Mouse (Mus musculus) hindbrain, embryonic 11.5 days (tissue): ENCODE measurements around the gene Spata20. TPM values are rescaled to one million over a fixed set of nuclear protein-coding genes. Genes with fewer than 3 reads are reported as not detected.
A peak's percentile ranks its signal among the peaks of the same experiment; 100 is the strongest.

Experiments
- ATAC-seq: fragments of 200-750 bp; cut with Nextera tagmentation; 2 replicates; pipeline ENCODE4 v1.8.0; 2017; ENCODE audit warnings: mild to moderate bottlenecking, moderate TSS enrichment, moderate library complexity; ENCODE audit not compliant: low FRiP score
- DNase-seq: peaks from one replicate; pipeline ENCODE4 v3.0.0-alpha.2; 2015; ENCODE audit warnings: low spot score
- H3K27ac ChIP-seq: fragments of 300-500 bp; sonication (generic); 2 replicates; pipeline ENCODE4 v1.5.1; 2014; ENCODE audit warnings: mild to moderate bottlenecking, low read depth, low read length
- H3K27me3 ChIP-seq: fragments of 300-500 bp; sonication (generic); 2 replicates; pipeline ENCODE4 v1.6.1; 2014; ENCODE audit warnings: mild to moderate bottlenecking, low read length, moderate library complexity, mixed read lengths; ENCODE audit not compliant: control insufficient read depth, insufficient read depth
- H3K36me3 ChIP-seq: fragments of 300-500 bp; sonication (generic); 2 replicates; pipeline ENCODE4 v1.6.1; 2014; ENCODE audit warnings: mild to moderate bottlenecking, low read length, moderate library complexity, mixed read lengths; ENCODE audit not compliant: control insufficient read depth, insufficient read depth
- H3K4me1 ChIP-seq: fragments of 300-500 bp; sonication (generic); replicated peaks from 2 replicates; pipeline ENCODE4 v1.6.1; 2014; ENCODE audit warnings: low read length, mixed read lengths; ENCODE audit not compliant: control insufficient read depth, insufficient read depth
- H3K4me2 ChIP-seq: fragments of 300-500 bp; sonication (generic); replicated peaks from 2 replicates; pipeline ENCODE4 v1.6.1; 2014; ENCODE audit warnings: mild to moderate bottlenecking, low read depth, low read length
- H3K4me3 ChIP-seq: fragments of 300-500 bp; sonication (generic); 2 replicates; pipeline ENCODE4 v1.5.1; 2014; ENCODE audit warnings: low read depth, low read length
- H3K9ac ChIP-seq: fragments of 300-500 bp; sonication (generic); 2 replicates; pipeline ENCODE4 v1.6.1; 2014; ENCODE audit warnings: low read depth, low read length
- H3K9me3 ChIP-seq: fragments of 300-500 bp; sonication (generic); 2 replicates; pipeline ENCODE4 v1.6.1; 2016; ENCODE audit warnings: low read length; ENCODE audit not compliant: control insufficient read depth
- WGBS: fragments of 180-500 bp; shearing (Covaris S2); extraction: QIAGEN DNeasy Blood & Tissue Kit; methylation state at CpG from one replicate; pipeline ENCODE4 v1.1.7; 2014; 5-methylcytosine and 5-hydroxymethylcytosine counted together
- polyA plus RNA-seq: library from polyadenylated mRNA; unstranded; fragments of >200 nt; fragmentation: Nextera tagmentation; extraction: Ambion mirVana; gene quantifications from 2 replicates; pipeline ENCODE4 v1.2.1, GENCODE M21; 2014

The Spata20 gene
- polyA plus RNA-seq, 1 experiment from 2014 or later = not detected

- Histone ChIP-seq H3K9ac (no peak overlapping the region), H3K4me1 (peaks cover 9% of the 10 kb centered on the region), H3K27me3 (peaks cover 26% of the 10 kb centered on the region), H3K36me3 (no peaks in the 10 kb centered on the region), H3K4me3 (no peak overlapping the region), H3K27ac (no peak overlapping the region), H3K4me2 (no peak overlapping the region), H3K9me3 (no peaks in the 10 kb centered on the region)
- DNase-seq = peak; percentile 13
- 11% methylated on average over 11 of the region's 11 CpGs for WGBS
- no peak for ATAC-seq
Observed at GRCm38 (mm10) chr11:94475722-94476121, 10.3 kb downstream of the Spata20 start.

DNA sequence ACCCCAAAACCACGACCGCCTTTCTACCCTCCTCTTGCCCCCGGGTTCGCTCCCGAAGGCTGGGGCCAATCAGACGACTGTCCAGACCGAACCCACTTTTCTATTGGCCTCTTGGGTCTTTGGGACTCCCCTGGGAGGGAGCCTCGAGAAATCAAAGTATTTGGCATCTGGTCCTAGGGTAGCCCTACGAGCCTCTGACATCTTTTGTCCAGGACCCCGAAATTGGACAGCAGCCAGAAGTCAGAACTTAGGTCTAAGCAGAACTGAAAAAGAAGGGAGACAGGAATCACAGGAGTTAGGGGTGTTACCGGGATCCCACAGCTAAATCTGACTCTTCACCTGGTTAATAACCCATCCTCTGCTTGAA, 11.5 kb downstream of the Spata20 start:
- 2% methylated on average over 11 of the region's 11 CpGs for WGBS
- Histone ChIP-seq H3K4me3 (peak overlapping the region; percentile 83), H3K9ac (no peak overlapping the region), H3K27ac (no peak overlapping the region), H3K27me3 (peaks cover 26% of the 10 kb centered on the region), H3K36me3 (no peaks in the 10 kb centered on the region), H3K4me2 (peak overlapping the region; percentile 100), H3K4me1 (peaks cover 14% of the 10 kb centered on the region), H3K9me3 (no peaks in the 10 kb centered on the region)
- no peak for ATAC-seq
- DNase-seq = no peak

DNA sequence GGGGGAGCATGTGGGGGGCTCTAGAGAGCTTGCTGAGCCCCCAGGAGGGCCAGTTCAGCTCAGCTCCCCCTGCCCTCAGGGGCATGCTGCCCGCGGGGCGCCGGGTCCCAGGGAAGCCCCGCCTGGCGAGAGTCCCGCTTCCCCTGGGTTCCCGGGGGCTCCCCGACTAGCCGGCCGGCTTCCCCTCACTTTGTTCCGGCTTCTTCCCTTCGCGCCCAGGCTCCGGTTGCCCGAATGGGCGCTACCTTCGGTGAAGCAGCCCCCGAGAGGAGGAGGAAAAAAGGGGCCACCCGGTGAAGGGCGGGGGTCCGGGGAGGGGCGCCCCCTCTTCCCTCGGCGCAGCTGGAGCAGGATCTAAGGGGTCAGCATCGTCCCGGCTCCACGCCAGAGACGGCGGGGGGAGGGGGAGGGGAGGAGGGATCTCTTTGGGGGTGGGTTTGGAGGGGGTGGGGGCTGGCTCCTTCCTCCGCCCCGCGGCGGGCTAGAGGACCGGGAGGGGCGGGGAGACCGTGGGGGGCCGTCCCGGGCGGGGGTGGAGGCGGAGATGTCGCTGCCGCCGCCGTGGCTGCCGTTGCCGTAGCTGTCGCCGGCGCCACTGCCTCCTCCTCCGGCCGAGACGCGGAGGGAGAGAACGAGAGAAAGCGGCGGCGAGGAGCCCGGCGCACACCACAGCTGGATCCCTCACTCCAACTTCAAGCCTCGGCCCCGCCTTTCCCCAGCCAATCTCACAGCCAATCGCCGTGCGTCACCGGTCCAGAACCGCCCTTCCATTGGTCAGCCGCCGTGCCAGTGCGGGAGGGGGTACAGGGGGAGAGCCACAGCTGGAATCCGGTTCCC, 12.1 kb downstream of the Spata20 start, which contains the start of gene Cacna1g:
Cacna1g (minus strand) TSS at position 492 of the 837 bp plus-strand sequence.
- WGBS = under 1% methylated on average over 40 of the region's 71 CpGs
- DNase-seq (peak; percentile 88), ATAC-seq (peak; percentile 85)
- Histone ChIP-seq H3K9me3 (no peaks in the 10 kb centered on the region), H3K4me3 (peak within 1 kb of the TSS; percentile 83), H3K4me1 (peaks cover 18% of the 10 kb centered on the region), H3K27ac (peak within 1 kb of the TSS; percentile 78), H3K9ac (peak within 1 kb of the TSS; percentile 89), H3K27me3 (peaks cover 26% of the 10 kb centered on the region), H3K4me2 (peak within 1 kb of the TSS; percentile 100), H3K36me3 (no peaks in the 10 kb centered on the region)

- peak; percentile 61 for DNase-seq
Observed at GRCm38 (mm10) chr11:94472916-94473706, 12.9 kb downstream of the Spata20 start.

GRCm38 (mm10) chr11:94472585-94472915, 13.4 kb downstream of the Spata20 start:
- peak overlapping the region; percentile 100 for H3K4me2 ChIP-seq
- DNase-seq (peak; percentile 56), ATAC-seq (no peak)
- H3K9ac ChIP-seq = peak overlapping the region; percentile 89
- under 1% methylated on average over 15 of the region's 15 CpGs for WGBS
- H3K36me3 ChIP-seq = no peaks in the 10 kb centered on the region
- H3K9me3 ChIP-seq = no peaks in the 10 kb centered on the region
- H3K27ac ChIP-seq = peak overlapping the region; percentile 78
- peak overlapping the region; percentile 83 for H3K4me3 ChIP-seq
- peaks cover 22% of the 10 kb centered on the region for H3K4me1 ChIP-seq
- H3K27me3 ChIP-seq = peaks cover 24% of the 10 kb centered on the region

More at GRCm38 (mm10) chr11:94472916-94473706, 12.9 kb downstream of the Spata20 start:
- Histone ChIP-seq H3K9ac (peak overlapping the region; percentile 89), H3K4me3 (peak overlapping the region; percentile 83), H3K9me3 (no peaks in the 10 kb centered on the region), H3K27ac (peak overlapping the region; percentile 78), H3K27me3 (peaks cover 26% of the 10 kb centered on the region), H3K4me1 (peaks cover 21% of the 10 kb centered on the region), H3K36me3 (no peaks in the 10 kb centered on the region), H3K4me2 (peak overlapping the region; percentile 100)
- WGBS = 2% methylated on average over 44 of the region's 52 CpGs
- ATAC-seq = peak; percentile 3; the same call in 1 of the 2 replicates

DNA sequence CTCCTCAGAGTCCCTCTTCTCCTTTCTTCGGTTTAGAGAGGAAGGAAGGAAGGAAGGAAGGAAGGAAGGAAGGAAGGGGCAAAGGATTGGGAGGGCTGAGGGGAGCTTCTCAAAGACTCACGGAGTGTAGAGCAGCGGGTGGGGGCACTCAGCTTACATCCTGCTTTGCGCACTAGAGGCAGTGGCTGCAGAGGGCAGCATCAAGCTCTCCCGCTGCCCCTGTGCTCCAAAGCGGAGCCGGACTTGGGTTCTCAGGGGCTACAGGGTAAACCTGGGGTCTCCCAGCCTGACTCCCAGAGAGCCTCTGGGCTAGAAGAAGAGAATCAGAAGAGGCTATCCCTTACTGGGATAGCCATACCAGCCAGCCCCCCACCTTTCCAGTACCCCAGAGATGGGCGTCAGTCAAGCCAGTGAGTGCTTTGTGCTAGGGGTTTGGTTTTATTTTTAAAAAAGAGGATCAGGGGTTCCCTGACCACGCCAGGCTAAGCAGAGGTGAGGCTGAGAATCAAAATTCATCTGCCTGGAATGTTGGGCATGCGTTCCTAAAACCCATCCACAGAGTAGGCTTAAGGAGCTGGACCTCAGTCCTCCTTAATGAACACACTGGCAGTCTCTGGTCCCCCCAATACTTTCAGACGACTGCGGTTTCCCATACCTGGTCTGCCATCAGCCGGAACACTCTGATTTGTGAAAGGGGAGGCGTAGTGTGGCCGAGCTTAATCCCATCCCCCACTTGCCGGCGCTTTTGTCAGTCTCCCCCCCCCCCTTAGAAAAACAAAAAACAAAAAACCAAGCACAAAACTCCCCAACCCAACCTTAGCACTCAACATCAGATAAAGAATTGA, 14.0 kb downstream of the Spata20 start:
- Histone ChIP-seq H3K9me3 (no peaks in the 10 kb centered on the region), H3K4me3 (peak overlapping the region; percentile 83), H3K4me1 (peaks cover 22% of the 10 kb centered on the region), H3K27me3 (peaks cover 24% of the 10 kb centered on the region), H3K9ac (peak overlapping the region; percentile 89), H3K4me2 (peak overlapping the region; percentile 100), H3K36me3 (no peaks in the 10 kb centered on the region), H3K27ac (peak overlapping the region; percentile 78; the same call in 1 of the 2 replicates)
- peak; percentile 43 for DNase-seq
- ATAC-seq = no peak
- 3% methylated on average over 16 of the region's 17 CpGs for WGBS

DNA sequence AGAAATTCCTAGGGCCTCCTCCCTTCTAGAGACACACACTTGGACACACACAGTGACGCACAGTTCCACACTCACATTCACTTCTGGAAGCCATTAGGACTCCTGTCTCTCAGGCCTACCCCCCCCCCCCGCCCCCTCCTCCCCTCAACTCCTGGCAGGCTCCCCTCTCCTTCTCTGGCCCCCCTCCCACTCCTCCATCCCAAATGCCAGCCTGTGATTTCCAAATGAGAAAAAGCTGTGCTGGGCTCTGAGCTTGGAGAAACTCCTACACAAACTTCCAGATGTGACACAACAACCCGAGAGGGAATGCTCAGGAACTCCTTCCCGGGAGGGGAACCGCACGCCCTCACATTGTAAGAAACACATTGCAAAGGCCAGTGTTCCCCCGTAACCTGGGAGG, 15.6 kb downstream of the Spata20 start:
- H3K4me1 ChIP-seq = peaks cover 23% of the 10 kb centered on the region
- H3K36me3 ChIP-seq = no peaks in the 10 kb centered on the region
- DNase-seq (peak; percentile 33), ATAC-seq (no peak)
- no peak overlapping the region for H3K4me3 ChIP-seq
- 18% methylated on average over 6 of the region's 7 CpGs for WGBS
- H3K9ac ChIP-seq = no peak overlapping the region
- H3K9me3 ChIP-seq = no peaks in the 10 kb centered on the region
- peaks cover 13% of the 10 kb centered on the region for H3K27me3 ChIP-seq
- peak overlapping the region; percentile 14; the same call in 1 of the 2 replicates for H3K4me2 ChIP-seq
- no peak overlapping the region for H3K27ac ChIP-seq
